Mouse (Mus musculus): ENCODE data around the gene Dnajb2.

DNA sequence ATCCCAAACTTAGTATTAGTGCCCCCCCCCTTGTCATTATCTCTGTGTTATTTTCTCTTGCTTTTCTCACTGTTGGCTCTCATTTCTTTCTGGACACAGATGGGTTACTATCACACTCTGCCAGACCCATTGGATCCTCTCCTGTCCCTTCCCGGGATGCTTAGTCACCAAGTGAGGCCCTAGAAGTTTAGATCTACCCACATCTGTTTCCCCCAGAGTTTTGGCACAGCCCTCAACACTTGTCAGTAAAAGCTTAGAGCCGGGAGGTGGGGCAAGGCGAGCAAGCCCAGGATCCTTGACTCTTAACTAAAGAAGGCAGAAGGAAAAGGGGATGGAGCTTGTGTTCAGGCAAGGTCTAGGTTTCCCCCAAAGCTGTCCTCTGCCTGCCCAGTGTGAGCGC, 7.0 kb upstream of the Dnajb2 start:
- no peak for TF ChIP-seq POLR2A (IDR thresholded peaks at IDR 0.05; ENCODE audit: borderline replicate concordance, extremely low read depth, low read depth, low read length)
- TF ChIP-seq CTCF (IDR thresholded peaks at IDR 0.05; ENCODE audit: insufficient read depth, low read length), result no peak

All from lung, adult 2 months (tissue).